Mouse (Mus musculus): Measurements from ENCODE around the gene Ubl7. TPM values are rescaled to one million over a fixed set of nuclear protein-coding genes. Genes with fewer than 3 reads are reported as not detected.

The Ubl7 gene
- polyA plus RNA-seq, 1 experiment = 714 TPM

DNA sequence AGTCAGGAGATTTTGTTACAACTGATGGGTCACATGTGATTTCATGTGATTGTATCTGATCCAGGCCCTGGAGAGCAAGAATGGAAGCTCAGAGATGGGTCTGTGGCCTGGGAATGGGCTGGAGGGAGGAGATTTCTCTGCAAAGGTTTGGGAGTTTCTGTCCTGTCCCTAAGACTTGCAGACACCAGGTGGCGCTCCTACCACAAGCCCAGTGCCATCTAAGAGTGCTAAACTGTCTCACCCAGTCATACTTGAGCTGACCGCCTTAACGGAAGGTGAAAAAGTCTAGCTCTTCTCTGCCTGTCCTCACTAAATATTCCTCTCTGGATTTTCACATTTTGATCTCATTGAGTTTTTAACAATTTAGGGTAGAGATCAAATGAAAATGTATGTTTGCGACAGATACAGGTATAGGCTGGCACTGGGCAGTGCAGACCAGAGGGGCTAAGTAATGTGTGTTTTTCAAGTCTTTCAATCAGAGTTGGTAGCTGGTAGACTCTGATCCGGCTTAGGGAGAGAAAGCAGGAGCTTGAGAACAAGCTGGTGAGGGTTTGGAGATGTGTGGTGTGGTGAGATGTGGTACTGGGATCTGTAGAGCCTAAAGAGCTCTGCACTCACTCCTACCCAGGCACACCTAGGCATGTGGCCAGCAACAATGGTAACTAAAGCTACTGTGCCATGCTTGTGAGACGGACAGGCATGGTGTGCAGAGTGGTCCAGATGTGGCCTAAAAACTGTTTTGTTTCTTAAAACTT, 25.1 kb downstream of the Ubl7 start:
- no peak for TF ChIP-seq POLR2A (IDR thresholded peaks at IDR 0.05; ENCODE audit: control insufficient read depth, low read depth, low read length)
- TF ChIP-seq CTCF (IDR thresholded peaks at IDR 0.05; ENCODE audit: control insufficient read depth, insufficient read depth, insufficient replicate concordance, low read depth, low read length) = peak; percentile 62; the same call in 1 of the 2 replicates
- Histone ChIP-seq H3K27ac (ENCODE audit: control insufficient read depth, insufficient read depth, low read depth, low read length) (no peak overlapping the region), H3K4me1 (ENCODE audit: control insufficient read depth, insufficient read depth, low read length) (peaks cover 4% of the 10 kb centered on the region), H3K27me3 (ENCODE audit: control insufficient read depth, insufficient read depth, low read length) (no peaks in the 10 kb centered on the region), H3K4me3 (ENCODE audit: control insufficient read depth, low read depth, low read length) (no peak overlapping the region), H3K36me3 (ENCODE audit: control insufficient read depth, insufficient read depth, low read length) (no peaks in the 10 kb centered on the region)

DNA sequence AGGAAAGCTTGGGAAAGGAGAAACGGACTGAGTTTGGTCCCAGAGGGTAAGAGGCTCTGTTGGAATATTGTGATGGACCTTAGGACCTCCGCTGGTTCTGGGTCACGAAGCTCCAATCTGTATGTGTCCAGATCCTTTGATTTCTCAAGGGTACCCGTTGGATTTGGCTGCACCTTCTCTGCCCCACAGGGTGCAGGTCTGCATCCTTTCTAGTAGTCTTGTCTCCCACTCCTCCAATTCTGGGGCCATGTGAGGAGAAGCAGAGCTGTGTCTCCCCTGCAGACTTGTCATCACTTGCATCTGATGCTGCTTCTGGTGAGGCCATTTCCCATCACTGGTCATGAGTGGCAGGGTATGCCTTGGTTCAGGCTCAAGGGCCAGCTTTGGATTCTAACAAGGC, 26.4 kb downstream of the Ubl7 start:
- peaks cover 8% of the 10 kb centered on the region for H3K4me1 ChIP-seq (ENCODE audit: control insufficient read depth, insufficient read depth, low read length)
- no peak overlapping the region for H3K27ac ChIP-seq (ENCODE audit: control insufficient read depth, insufficient read depth, low read depth, low read length)
- H3K36me3 ChIP-seq (ENCODE audit: control insufficient read depth, insufficient read depth, low read length) = no peaks in the 10 kb centered on the region
- H3K27me3 ChIP-seq (ENCODE audit: control insufficient read depth, insufficient read depth, low read length) = no peaks in the 10 kb centered on the region
- no peak overlapping the region for H3K4me3 ChIP-seq (ENCODE audit: control insufficient read depth, low read depth, low read length)
- TF ChIP-seq POLR2A (IDR thresholded peaks at IDR 0.05; ENCODE audit: control insufficient read depth, low read depth, low read length) (no peak), CTCF (IDR thresholded peaks at IDR 0.05; ENCODE audit: control insufficient read depth, insufficient read depth, insufficient replicate concordance, low read depth, low read length) (no peak)

DNA sequence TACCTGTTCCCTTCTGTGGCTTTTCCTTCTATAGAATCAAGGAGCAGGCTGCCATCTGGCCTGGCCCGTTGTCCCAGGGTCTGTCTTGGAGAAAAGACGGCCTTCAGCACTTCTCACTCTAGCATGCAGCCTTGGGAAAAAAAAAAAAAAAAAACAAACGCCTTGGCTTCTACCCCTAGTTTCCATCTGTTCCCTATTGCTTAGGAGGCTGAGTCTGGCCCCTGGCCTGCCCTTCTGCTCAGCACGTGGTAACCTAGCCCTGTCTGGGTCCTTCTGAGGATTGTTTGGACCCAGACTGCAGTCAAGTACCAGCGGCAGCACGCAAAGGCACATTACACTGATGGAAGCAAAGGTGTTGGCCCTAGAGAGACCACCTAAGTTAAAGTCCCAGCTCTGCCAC, 26.9 kb downstream of the Ubl7 start:
- TF ChIP-seq POLR2A (IDR thresholded peaks at IDR 0.05; ENCODE audit: control insufficient read depth, low read depth, low read length) (no peak), CTCF (IDR thresholded peaks at IDR 0.05; ENCODE audit: control insufficient read depth, insufficient read depth, insufficient replicate concordance, low read depth, low read length) (no peak)
- peaks cover 8% of the 10 kb centered on the region for H3K4me1 ChIP-seq (ENCODE audit: control insufficient read depth, insufficient read depth, low read length)
- no peak overlapping the region for H3K4me3 ChIP-seq (ENCODE audit: control insufficient read depth, low read depth, low read length)
- H3K27me3 ChIP-seq (ENCODE audit: control insufficient read depth, insufficient read depth, low read length) = no peaks in the 10 kb centered on the region
- H3K36me3 ChIP-seq (ENCODE audit: control insufficient read depth, insufficient read depth, low read length) = no peaks in the 10 kb centered on the region
- H3K27ac ChIP-seq (ENCODE audit: control insufficient read depth, insufficient read depth, low read depth, low read length) = no peak overlapping the region

DNA sequence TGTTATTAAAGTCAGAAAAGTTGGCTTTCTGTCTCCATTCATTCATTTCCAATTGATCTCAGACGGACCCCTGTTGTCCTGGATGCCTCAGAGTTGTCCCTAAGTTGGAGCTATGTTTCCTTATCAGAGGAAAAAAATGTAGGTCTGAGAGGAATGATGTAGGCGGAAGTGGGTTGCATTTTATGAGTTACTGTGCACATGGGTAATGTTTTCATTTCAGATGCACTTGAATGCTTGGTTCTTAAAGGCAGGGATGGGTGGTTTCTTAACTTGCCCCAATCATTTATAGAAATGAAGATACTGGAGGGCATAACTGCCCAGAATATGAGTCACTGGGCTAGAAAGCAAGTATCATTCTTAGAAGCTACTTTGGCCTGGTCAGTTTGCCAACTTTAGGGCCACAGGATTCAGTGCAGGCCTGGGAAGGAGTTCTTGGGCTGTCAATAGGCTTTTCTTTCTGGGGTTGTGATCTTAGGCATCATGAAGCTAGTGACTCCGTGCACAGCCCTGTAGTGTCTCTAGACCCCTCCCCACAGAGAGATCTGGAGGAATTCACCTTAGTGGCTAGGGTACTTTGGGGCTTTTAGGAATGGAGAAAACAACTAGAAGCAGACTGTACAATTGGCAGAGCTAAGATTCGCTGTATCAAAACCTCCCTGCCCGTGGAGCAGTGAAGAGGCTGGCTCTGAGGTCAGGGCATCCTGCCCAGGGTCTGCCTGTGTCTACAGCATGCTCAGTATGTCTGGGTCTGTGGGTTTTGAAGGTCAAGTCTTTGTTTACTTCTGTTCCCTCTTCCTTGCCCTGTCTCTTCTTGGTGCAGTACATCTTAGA, 27.7 kb downstream of the Ubl7 start:
- no peaks in the 10 kb centered on the region for H3K27me3 ChIP-seq (ENCODE audit: control insufficient read depth, insufficient read depth, low read length)
- H3K4me1 ChIP-seq (ENCODE audit: control insufficient read depth, insufficient read depth, low read length) = peaks cover 8% of the 10 kb centered on the region
- H3K27ac ChIP-seq (ENCODE audit: control insufficient read depth, insufficient read depth, low read depth, low read length) = no peak overlapping the region
- H3K4me3 ChIP-seq (ENCODE audit: control insufficient read depth, low read depth, low read length) = no peak overlapping the region
- TF ChIP-seq POLR2A (IDR thresholded peaks at IDR 0.05; ENCODE audit: control insufficient read depth, low read depth, low read length) = no peak
- TF ChIP-seq CTCF (IDR thresholded peaks at IDR 0.05; ENCODE audit: control insufficient read depth, insufficient read depth, insufficient replicate concordance, low read depth, low read length) = no peak
- H3K36me3 ChIP-seq (ENCODE audit: control insufficient read depth, insufficient read depth, low read length) = no peaks in the 10 kb centered on the region

DNA sequence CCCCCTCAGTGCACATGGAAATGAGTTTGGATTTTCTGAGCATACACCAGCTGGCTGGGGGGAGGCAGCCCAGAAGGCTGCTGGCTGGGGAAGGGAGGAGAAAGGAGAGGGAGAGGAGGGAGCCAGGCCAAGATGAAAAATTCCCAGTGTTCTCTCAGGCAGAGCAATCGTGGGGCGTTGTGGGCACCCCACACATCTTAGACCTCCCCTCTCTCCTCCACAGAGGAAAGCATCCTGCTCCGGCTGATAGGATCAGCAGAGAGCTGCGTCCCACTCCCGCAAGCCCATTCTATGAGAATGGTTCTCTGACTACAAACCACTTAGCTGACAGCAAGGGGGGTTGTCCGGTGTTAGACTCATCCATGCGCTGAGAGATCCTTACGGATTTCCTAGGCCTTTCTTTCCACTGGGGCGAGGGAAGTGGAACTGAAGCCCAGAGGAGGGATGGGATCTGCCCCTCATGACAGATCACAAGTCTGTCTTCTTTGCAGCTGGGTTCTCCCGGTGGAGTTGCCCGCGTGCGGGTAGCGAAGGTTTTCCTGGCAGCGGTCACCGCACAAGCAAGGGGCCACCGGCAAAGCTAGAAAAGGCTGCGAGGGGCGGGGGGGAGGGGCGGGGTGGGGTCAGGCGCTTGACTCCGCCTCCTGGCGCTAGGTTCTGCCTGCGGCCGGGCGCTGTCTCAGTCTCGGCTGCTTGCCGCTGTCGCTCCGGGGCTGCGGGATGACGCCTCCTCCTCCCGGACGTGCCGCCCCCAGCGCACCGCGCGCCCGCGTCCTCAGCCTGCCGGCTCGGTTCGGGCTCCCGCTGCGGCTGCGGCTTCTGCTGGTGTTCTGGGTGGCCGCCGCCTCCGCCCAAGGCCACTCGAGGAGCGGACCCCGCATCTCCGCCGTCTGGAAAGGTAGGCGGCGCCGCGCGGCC, 28.9 kb downstream of the Ubl7 start, which contains the start of gene Sema7a:
Sema7a (plus strand) TSS at position 682 of the 918 bp plus-strand sequence.
- no peaks in the 10 kb centered on the region for H3K27me3 ChIP-seq (ENCODE audit: control insufficient read depth, insufficient read depth, low read length)
- TF ChIP-seq CTCF (IDR thresholded peaks at IDR 0.05; ENCODE audit: control insufficient read depth, insufficient read depth, insufficient replicate concordance, low read depth, low read length) (no peak), POLR2A (IDR thresholded peaks at IDR 0.05; ENCODE audit: control insufficient read depth, low read depth, low read length) (peak; percentile 62)
- peaks cover 8% of the 10 kb centered on the region for H3K4me1 ChIP-seq (ENCODE audit: control insufficient read depth, insufficient read depth, low read length)
- H3K4me3 ChIP-seq (ENCODE audit: control insufficient read depth, low read depth, low read length) = peak within 1 kb of the TSS; percentile 83
- peak within 1 kb of the TSS; percentile 25; the same call in 1 of the 2 replicates for H3K27ac ChIP-seq (ENCODE audit: control insufficient read depth, insufficient read depth, low read depth, low read length)
- H3K36me3 ChIP-seq (ENCODE audit: control insufficient read depth, insufficient read depth, low read length) = no peaks in the 10 kb centered on the region

DNA sequence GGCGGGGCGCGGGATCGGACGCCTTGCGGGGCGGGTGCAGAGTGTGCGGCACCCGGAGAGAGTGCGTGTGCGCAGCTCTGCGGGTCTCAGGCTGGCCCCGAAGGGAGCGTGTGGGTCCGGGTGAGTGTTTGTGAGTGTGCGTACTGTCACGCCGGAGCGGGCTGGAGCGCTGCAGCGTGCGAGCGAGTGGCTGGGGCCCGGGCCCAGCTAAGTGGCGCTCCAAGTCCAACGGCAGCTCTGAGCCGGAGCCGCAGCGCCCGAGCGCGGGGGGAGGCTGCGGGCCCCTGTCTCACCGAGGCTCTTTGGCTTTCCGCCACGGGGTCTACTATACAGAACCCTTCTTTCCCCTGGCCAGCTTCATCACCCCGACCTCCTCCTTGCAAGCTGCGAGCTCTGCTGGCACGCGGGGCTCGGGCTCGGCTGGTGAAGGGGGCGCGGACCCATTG, 29.6 kb downstream of the Ubl7 start:
- Histone ChIP-seq H3K4me3 (ENCODE audit: control insufficient read depth, low read depth, low read length) (peak overlapping the region; percentile 83), H3K27ac (ENCODE audit: control insufficient read depth, insufficient read depth, low read depth, low read length) (peak overlapping the region; percentile 25; the same call in 1 of the 2 replicates), H3K36me3 (ENCODE audit: control insufficient read depth, insufficient read depth, low read length) (no peaks in the 10 kb centered on the region), H3K4me1 (ENCODE audit: control insufficient read depth, insufficient read depth, low read length) (peaks cover 8% of the 10 kb centered on the region), H3K27me3 (ENCODE audit: control insufficient read depth, insufficient read depth, low read length) (no peaks in the 10 kb centered on the region)
- TF ChIP-seq CTCF (IDR thresholded peaks at IDR 0.05; ENCODE audit: control insufficient read depth, insufficient read depth, insufficient replicate concordance, low read depth, low read length) = no peak

Data from testis, adult 2 months (tissue).